In genomic region chr7:3692987-3693808, GRCm38 (mm10) we compare ENCODE assay signal across 8 mouse cellular contexts. TPM values are rescaled to one million over a fixed set of nuclear protein-coding genes. Genes with fewer than 3 reads are reported as not detected.
DNase-seq lines count a peak whose midpoint lies in the region; ATAC-seq and TF ChIP-seq lines count a peak whose summit lies in the region.

Mboat7 (minus strand) TSS chr7:3693523.

- peaks cover 27% of the 10 kb centered on the region for H3K4me1 ChIP-seq in E14TG2a.4 (replicated peaks; ENCODE audit: low read depth, low read length)
- peaks cover 26% of the 10 kb centered on the region for H3K4me1 ChIP-seq in forebrain, embryonic 12.5 days
- peaks cover 14% of the 10 kb centered on the region for H3K4me1 ChIP-seq in heart, postnatal 0 days (ENCODE audit: control insufficient read depth, insufficient read depth)
- H3K4me1 ChIP-seq in liver, embryonic 16.5 days (ENCODE audit: control insufficient read depth, low read depth, low read length) = peaks cover 25% of the 10 kb centered on the region
- H3K4me1 ChIP-seq in neural tube, embryonic 13.5 days (replicated peaks) = peaks cover 40% of the 10 kb centered on the region
- peaks cover 21% of the 10 kb centered on the region for H3K4me1 ChIP-seq in testis, adult 2 months (ENCODE audit: control insufficient read depth, insufficient read depth, low read length)

- peaks cover 50% of the 10 kb centered on the region for H3K36me3 ChIP-seq in E14TG2a.4 (ENCODE audit: insufficient read depth, low read length)
- H3K36me3 ChIP-seq in forebrain, embryonic 12.5 days (replicated peaks) = peaks cover 19% of the 10 kb centered on the region
- peaks cover 23% of the 10 kb centered on the region for H3K36me3 ChIP-seq in heart, postnatal 0 days (replicated peaks; ENCODE audit: control insufficient read depth, insufficient read depth, low read length)
- H3K36me3 ChIP-seq in liver, embryonic 16.5 days (ENCODE audit: control insufficient read depth, insufficient read depth) = no peaks in the 10 kb centered on the region
- peaks cover 31% of the 10 kb centered on the region for H3K36me3 ChIP-seq in neural tube, embryonic 13.5 days
- no peaks in the 10 kb centered on the region for H3K36me3 ChIP-seq in testis, adult 2 months (ENCODE audit: control insufficient read depth, insufficient read depth, low read length)

- H3K27ac ChIP-seq in forebrain, embryonic 12.5 days = peak within 1 kb of the TSS; percentile 95
- peak within 1 kb of the TSS; percentile 91 for H3K27ac ChIP-seq in heart, postnatal 0 days (ENCODE audit: low read depth)
- H3K27ac ChIP-seq in liver, embryonic 16.5 days (ENCODE audit: low read length) = peak within 1 kb of the TSS; percentile 89
- peak within 1 kb of the TSS; percentile 94 for H3K27ac ChIP-seq in neural tube, embryonic 13.5 days (replicated peaks)
- H3K27ac ChIP-seq in testis, adult 2 months (ENCODE audit: control insufficient read depth, insufficient read depth, low read depth, low read length) = peak within 1 kb of the TSS; percentile 78

- peak; percentile 87 for ATAC-seq in forebrain, embryonic 12.5 days (ENCODE audit: low FRiP score)
- ATAC-seq in heart, postnatal 0 days (ENCODE audit: insufficient read depth, low read depth) = peak; percentile 90
- ATAC-seq in liver, embryonic 16.5 days (ENCODE audit: low read depth) = peak; percentile 81
- peak; percentile 93 for ATAC-seq in neural tube, embryonic 13.5 days (ENCODE audit: low read depth)

- TF ChIP-seq POLR2A in testis, adult 2 months (IDR thresholded peaks at IDR 0.05; ENCODE audit: control insufficient read depth, low read depth, low read length) = peak; percentile 53; the same call in 1 of the 2 replicates

- under 1% methylated on average over 55 of the region's 55 CpGs for WGBS in forebrain, embryonic 12.5 days
- WGBS in heart, postnatal 0 days = under 1% methylated on average over 55 of the region's 55 CpGs
- under 1% methylated on average over 55 of the region's 55 CpGs for WGBS in liver, embryonic 16.5 days (ENCODE audit: insufficient replicate concordance)
- under 1% methylated on average over 55 of the region's 55 CpGs for WGBS in neural tube, embryonic 13.5 days

- TF ChIP-seq EP300 in heart, postnatal 0 days (IDR thresholded peaks at IDR 0.05; ENCODE audit: low read depth) = no peak; the same call in 1 of the 2 replicates

- H3K4me3 ChIP-seq in E14TG2a.4 (replicated peaks; ENCODE audit: low read length) = peak within 1 kb of the TSS; percentile 92
- peak within 1 kb of the TSS; percentile 59 for H3K4me3 ChIP-seq in forebrain, embryonic 12.5 days (replicated peaks)
- H3K4me3 ChIP-seq in heart, postnatal 0 days (ENCODE audit: low read depth, low read length) = peak within 1 kb of the TSS; percentile 76
- peak within 1 kb of the TSS; percentile 80 for H3K4me3 ChIP-seq in liver, embryonic 16.5 days (ENCODE audit: low read depth, low read length)
- H3K4me3 ChIP-seq in neural tube, embryonic 13.5 days = peak within 1 kb of the TSS; percentile 80
- H3K4me3 ChIP-seq in testis, adult 2 months (ENCODE audit: control insufficient read depth, low read depth, low read length) = peak within 1 kb of the TSS; percentile 87

- no peak for TF ChIP-seq CTCF in E14TG2a.4 (conservative IDR thresholded peaks at IDR 0.05; ENCODE audit: low read length)
- TF ChIP-seq CTCF in heart, postnatal 0 days (IDR thresholded peaks at IDR 0.05; ENCODE audit: low read depth) = no peak
- no peak for TF ChIP-seq CTCF in testis, adult 2 months (IDR thresholded peaks at IDR 0.05; ENCODE audit: control insufficient read depth, insufficient read depth, insufficient replicate concordance, low read depth, low read length)

- H3K4me2 ChIP-seq in forebrain, embryonic 12.5 days = peak within 1 kb of the TSS; percentile 74
- peak within 1 kb of the TSS; percentile 97 for H3K4me2 ChIP-seq in heart, postnatal 0 days (ENCODE audit: low read depth, low read length)
- H3K4me2 ChIP-seq in liver, embryonic 16.5 days (ENCODE audit: low read depth, low read length) = peak within 1 kb of the TSS; percentile 99
- H3K4me2 ChIP-seq in neural tube, embryonic 13.5 days = peak within 1 kb of the TSS; percentile 81

- H3K27me3 ChIP-seq in E14TG2a.4 (ENCODE audit: insufficient read depth, low read length) = peaks cover 13% of the 10 kb centered on the region
- H3K27me3 ChIP-seq in forebrain, embryonic 12.5 days = no peaks in the 10 kb centered on the region
- no peaks in the 10 kb centered on the region for H3K27me3 ChIP-seq in heart, postnatal 0 days (ENCODE audit: control insufficient read depth, insufficient read depth, low read length)
- no peaks in the 10 kb centered on the region for H3K27me3 ChIP-seq in liver, embryonic 16.5 days (ENCODE audit: control insufficient read depth, insufficient read depth, low read depth, low read length)
- no peaks in the 10 kb centered on the region for H3K27me3 ChIP-seq in neural tube, embryonic 13.5 days
- no peaks in the 10 kb centered on the region for H3K27me3 ChIP-seq in testis, adult 2 months (ENCODE audit: control insufficient read depth, insufficient read depth, low read length)

- H3K9ac ChIP-seq in forebrain, embryonic 12.5 days = peak within 1 kb of the TSS; percentile 86
- H3K9ac ChIP-seq in heart, postnatal 0 days (replicated peaks; ENCODE audit: low read depth, low read length) = peak within 1 kb of the TSS; percentile 75
- H3K9ac ChIP-seq in liver, embryonic 16.5 days (ENCODE audit: low read depth, low read length) = peak within 1 kb of the TSS; percentile 85
- H3K9ac ChIP-seq in neural tube, embryonic 13.5 days = peak within 1 kb of the TSS; percentile 92

- H3K9me3 ChIP-seq in E14TG2a.4 (ENCODE audit: low read length) = no peaks in the 10 kb centered on the region
- H3K9me3 ChIP-seq in forebrain, embryonic 12.5 days = no peaks in the 10 kb centered on the region
- H3K9me3 ChIP-seq in heart, postnatal 0 days (replicated peaks; ENCODE audit: control insufficient read depth, low read length) = no peaks in the 10 kb centered on the region
- no peaks in the 10 kb centered on the region for H3K9me3 ChIP-seq in liver, embryonic 16.5 days (replicated peaks; ENCODE audit: control insufficient read depth, low read length)
- no peaks in the 10 kb centered on the region for H3K9me3 ChIP-seq in neural tube, embryonic 13.5 days

- peak; percentile 93 for DNase-seq in c-Kit-positive CD71-positive TER-119-positive erythroid progenitor cells, embryonic 14.5 days (ENCODE audit: low spot score)
- DNase-seq in heart, postnatal 0 days (ENCODE audit: low spot score) = peak; percentile 99
- peak; percentile 98 to 99 for DNase-seq in kidney, postnatal 4 days

RNA-seq across cellular contexts. Expression of gene Mboat7, which starts in this region (rescaled TPM):
- 39.5 and 40.8 TPM in 2 replicates for polyA plus RNA-seq in forebrain, embryonic 12.5 days (2016; fragmentation: Nextera tagmentation; extraction: Ambion mirVana)
- 33.7 and 48.4 TPM in 2 replicates for total RNA-seq in heart, postnatal 0 days (2014; rRNA removed; ENCODE audit: low replicate concordance)
- 19.6 and 20.3 TPM in 2 replicates for polyA plus RNA-seq in heart, postnatal 0 days (2015; fragmentation: Nextera tagmentation; extraction: Ambion mirVana)
- polyA plus RNA-seq in liver, embryonic 16.5 days (2015; fragmentation: Nextera tagmentation; extraction: Ambion mirVana) = 19.0 and 22.0 TPM in 2 replicates
- 58.7 and 64.6 TPM in 2 replicates for polyA plus RNA-seq in neural tube, embryonic 13.5 days (2015; fragmentation: Nextera tagmentation; extraction: Ambion mirVana)
- 12.5 and 14.9 TPM in 2 replicates for polyA plus RNA-seq in testis, adult 2 months (2012; rRNA removed)

Comparison
In these comparisons a context has a peak if more than half of its experiments do, and no peak if none do; other contexts are left out.
1. Peak in every context shown above with its lines: DNase-seq, ATAC-seq, H3K4me3 ChIP-seq and H3K27ac ChIP-seq.